In the genomic region with DNA sequence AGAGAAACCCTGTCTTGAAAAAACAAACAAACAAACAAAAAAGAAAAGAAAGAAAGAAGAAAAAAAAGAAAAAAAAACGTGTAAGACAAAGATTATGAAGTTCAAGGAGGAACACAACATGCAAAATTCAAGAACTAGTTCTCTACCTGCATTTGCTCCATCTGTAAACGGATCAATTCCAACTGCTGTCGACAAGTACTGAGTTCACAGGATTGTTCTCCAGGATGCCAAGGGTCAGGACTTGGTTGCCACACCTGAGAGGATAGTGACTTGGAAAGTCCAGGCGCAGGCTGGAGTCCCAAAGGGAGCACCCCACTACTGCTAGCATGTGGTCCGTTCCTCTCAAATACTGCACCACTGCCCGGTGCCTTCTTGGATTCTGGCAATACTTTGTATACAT, we compare ENCODE assay signal across 25 mouse cellular contexts. TPM values are rescaled to one million over a fixed set of nuclear protein-coding genes. Genes with fewer than 3 reads are reported as not detected.
"Had no signal": no experiment of that assay in that cellular context is flagged by ENCODE, and none has a peak within 500 bp of the region (broad histone marks: within the 10 kb centered on the region; RNA-seq: fewer than 3 reads in every experiment).

No protein-coding gene starts in this region.

- H3K9me3 ChIP-seq: midbrain, embryonic 12.5 days; neural tube, embryonic 13.5 days; neural tube, embryonic 15.5 days had no signal

- H3K4me2 ChIP-seq: lung, embryonic 14.5 days; midbrain, embryonic 12.5 days; neural tube, embryonic 13.5 days; neural tube, embryonic 15.5 days had no signal

- H3K4me3 ChIP-seq: midbrain, embryonic 12.5 days; myocyte; neural tube, embryonic 13.5 days; neural tube, embryonic 15.5 days had no signal

- ATAC-seq: midbrain, embryonic 16.5 days had no signal

- H3K27ac ChIP-seq: midbrain, embryonic 12.5 days; neural tube, embryonic 13.5 days; neural tube, embryonic 15.5 days had no signal

- H3K27me3 ChIP-seq: neural tube, embryonic 13.5 days; neural tube, embryonic 15.5 days had no signal

- H3K9ac ChIP-seq: lung, embryonic 14.5 days; midbrain, embryonic 12.5 days; neural tube, embryonic 13.5 days; neural tube, embryonic 15.5 days had no signal

- DNase-seq: lung, adult 18-20 months; lung, embryonic 14.5 days; lung, postnatal 10 days; lung, postnatal 4 days; midbrain, embryonic 14.5 days; retina, postnatal 1 day; right cerebral cortex, adult 18-20 months; right cerebral cortex, postnatal 25 days; right cerebral cortex, postnatal 4 days; spleen, adult 18-20 months; thymus, adult 18-20 months; thymus, postnatal 14 days; thymus, postnatal 36 days had no signal

- H3K4me1 ChIP-seq: midbrain, embryonic 12.5 days; neural tube, embryonic 13.5 days; neural tube, embryonic 15.5 days had no signal

RNA-seq across cellular contexts. Expression of a gene that starts 47.3 kb away (rescaled TPM):
- total RNA-seq: megakaryocyte, adult 5-6 weeks; megakaryocyte-erythroid progenitor cell, adult 5-6 weeks had no signal
- polyA plus RNA-seq: lung, embryonic 14.5 days; lung, embryonic 16.5 days; midbrain, embryonic 12.5 days; midbrain, embryonic 14.5 days; midbrain, embryonic 16.5 days; myocyte; neural tube, embryonic 11.5 days; neural tube, embryonic 13.5 days; neural tube, embryonic 15.5 days; small intestine, adult 2 months; stomach, embryonic 14.5 days; stomach, embryonic 16.5 days had no signal
